Mouse (Mus musculus) kidney, embryonic 14.5 days (tissue): ENCODE results near the gene Dchs1. TPM values are rescaled to one million over a fixed set of nuclear protein-coding genes. Genes with fewer than 3 reads are reported as not detected.
A peak's percentile ranks its signal among the peaks of the same experiment; 100 is the strongest.

Source experiments
- ATAC-seq: fragments of 200-750 bp; cut with Nextera tagmentation; 2 replicates; pipeline ENCODE4 v1.8.0; 2017; ENCODE audit warnings: moderate number of reproducible peaks, mild to moderate bottlenecking, moderate TSS enrichment, moderate library complexity; ENCODE audit not compliant: low FRiP score, low TSS enrichment
- H3K27ac ChIP-seq: fragments of 300-500 bp; sonication (generic); 2 replicates; pipeline ENCODE4 v1.5.1; 2014; ENCODE audit warnings: low read depth, mild to moderate bottlenecking, low read length, moderate library complexity, mixed read lengths
- H3K27me3 ChIP-seq: fragments of 300-500 bp; sonication (generic); 2 replicates; pipeline ENCODE4 v1.6.1; 2014; ENCODE audit warnings: mild to moderate bottlenecking, low read length; ENCODE audit not compliant: control insufficient read depth, insufficient read depth
- H3K36me3 ChIP-seq: fragments of 300-500 bp; sonication (generic); 2 replicates; pipeline ENCODE4 v1.6.1; 2014; ENCODE audit warnings: low read length, mixed read lengths; ENCODE audit not compliant: control insufficient read depth, insufficient read depth
- H3K4me1 ChIP-seq: fragments of 300-500 bp; sonication (generic); 2 replicates; pipeline ENCODE4 v1.6.1; 2014; ENCODE audit warnings: low read length, mixed read lengths; ENCODE audit not compliant: control insufficient read depth, insufficient read depth
- H3K4me2 ChIP-seq: fragments of 300-500 bp; sonication (generic); replicated peaks from 2 replicates; pipeline ENCODE4 v1.6.1; 2014; ENCODE audit warnings: low read depth, mild to moderate bottlenecking, low read length
- H3K4me3 ChIP-seq: fragments of 300-500 bp; sonication (generic); 2 replicates; pipeline ENCODE4 v1.5.1; 2014; ENCODE audit warnings: mild to moderate bottlenecking, low read length
- H3K9ac ChIP-seq: fragments of 300-500 bp; sonication (generic); 2 replicates; pipeline ENCODE4 v1.6.1; 2014; ENCODE audit warnings: low read depth, mild to moderate bottlenecking, low read length, moderate library complexity
- H3K9me3 ChIP-seq: fragments of 300-500 bp; sonication (generic); 2 replicates; pipeline ENCODE4 v1.6.1; 2016; ENCODE audit warnings: low read length; ENCODE audit not compliant: control insufficient read depth
- WGBS: fragments of 180-500 bp; shearing (Covaris S2); extraction: QIAGEN DNeasy Blood & Tissue Kit; methylation state at CpG from one replicate; pipeline ENCODE4 v1.1.7; 2014; 5-methylcytosine and 5-hydroxymethylcytosine counted together
- polyA plus RNA-seq: library from polyadenylated mRNA; unstranded; fragments of >200 nt; fragmentation: Nextera tagmentation; extraction: Ambion mirVana; gene quantifications from 2 replicates; pipeline ENCODE4 v1.2.1, GENCODE M21; 2014

The Dchs1 gene
- polyA plus RNA-seq, 1 experiment from 2014 or later = 19.0 TPM

DNA sequence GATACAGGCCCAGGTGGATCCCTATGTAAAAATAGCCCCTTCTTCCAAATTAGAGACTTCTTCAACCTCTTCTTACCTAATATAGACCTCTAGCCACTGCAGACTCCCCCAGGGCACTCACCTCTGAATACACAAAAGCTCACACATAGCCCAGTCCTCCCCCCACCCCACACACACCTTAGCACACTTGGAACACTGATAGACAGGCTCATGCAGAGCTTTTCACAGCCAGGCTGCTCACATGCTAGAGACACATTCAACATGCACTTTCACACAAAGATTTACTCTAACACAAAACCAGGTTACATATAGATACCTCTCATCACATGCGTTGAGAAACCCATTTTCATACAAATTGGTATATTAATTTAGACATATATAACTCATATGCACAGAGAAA, 10.1 kb downstream of the Dchs1 start:
- H3K4me1 ChIP-seq = peaks cover 45% of the 10 kb centered on the region
- 89% methylated on average over 1 of the region's 1 CpGs for WGBS

DNA sequence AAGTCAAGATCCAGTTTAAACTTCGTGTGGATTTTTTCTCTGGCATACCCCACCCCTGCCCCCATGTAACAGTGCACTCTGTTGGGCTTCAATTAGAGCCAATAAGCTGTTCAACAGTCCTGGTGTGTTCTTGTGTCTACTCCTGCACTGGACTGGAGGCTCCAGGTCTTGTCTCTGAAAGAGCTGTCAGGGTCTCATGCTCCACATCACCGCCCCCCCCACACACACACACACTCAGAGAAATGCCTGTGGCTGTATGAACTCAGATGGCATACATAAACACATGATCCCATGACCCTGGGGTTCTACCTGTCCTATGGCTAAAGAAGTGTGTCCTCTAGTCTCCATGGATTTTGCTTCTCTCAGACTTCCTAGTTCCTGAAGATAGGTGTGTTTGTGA, 11.4 kb downstream of the Dchs1 start:
- H3K9ac ChIP-seq = no peak overlapping the region
- H3K9me3 ChIP-seq = no peaks in the 10 kb centered on the region
- 84% methylated on average over 2 of the region's 2 CpGs for WGBS
- ATAC-seq = no peak
- no peak overlapping the region for H3K27ac ChIP-seq
- no peak overlapping the region for H3K4me2 ChIP-seq
- H3K36me3 ChIP-seq = peaks cover 31% of the 10 kb centered on the region
- H3K27me3 ChIP-seq = no peaks in the 10 kb centered on the region
- no peak overlapping the region for H3K4me3 ChIP-seq
- peaks cover 46% of the 10 kb centered on the region for H3K4me1 ChIP-seq

More for the DNA sequence above, 10.1 kb downstream of the Dchs1 start:
- no peak overlapping the region for H3K9ac ChIP-seq
- no peak for ATAC-seq
- no peaks in the 10 kb centered on the region for H3K27me3 ChIP-seq
- H3K9me3 ChIP-seq = no peaks in the 10 kb centered on the region
- H3K27ac ChIP-seq = peak overlapping the region; percentile 84; the same call in 1 of the 2 replicates
- peak overlapping the region; percentile 33; the same call in 1 of the 2 replicates for H3K4me2 ChIP-seq
- peak overlapping the region; percentile 18; the same call in 1 of the 2 replicates for H3K4me3 ChIP-seq
- peaks cover 31% of the 10 kb centered on the region for H3K36me3 ChIP-seq

DNA sequence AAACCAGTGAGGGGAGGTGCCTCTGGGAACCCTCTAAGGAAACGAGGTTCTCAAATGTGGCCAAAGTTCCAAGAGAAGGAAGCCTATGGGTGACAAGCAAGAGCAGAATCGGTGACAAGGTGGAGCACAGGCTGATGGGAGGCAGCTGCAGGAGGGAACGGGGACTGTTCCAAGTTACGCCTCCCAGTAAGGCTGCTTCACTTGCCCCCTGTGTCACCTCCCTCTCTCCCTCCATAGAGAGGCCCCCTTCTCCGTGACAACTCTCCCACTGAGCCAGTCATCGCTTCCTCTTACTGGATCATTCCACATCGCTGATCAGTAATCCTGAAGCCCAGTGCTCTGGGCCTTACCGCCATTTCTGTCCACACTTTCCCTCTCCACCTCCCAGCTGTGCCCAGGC, 12.8 kb downstream of the Dchs1 start:
- Histone ChIP-seq H3K27me3 (no peaks in the 10 kb centered on the region), H3K4me1 (peaks cover 49% of the 10 kb centered on the region), H3K9me3 (no peaks in the 10 kb centered on the region), H3K9ac (peak overlapping the region; percentile 40), H3K36me3 (peaks cover 35% of the 10 kb centered on the region), H3K4me2 (no peak overlapping the region; the same call in 1 of the 2 replicates), H3K27ac (peak overlapping the region; percentile 55; the same call in 1 of the 2 replicates), H3K4me3 (no peak overlapping the region)
- 12% methylated on average over 8 of the region's 8 CpGs for WGBS
- ATAC-seq = peak; percentile 71

DNA sequence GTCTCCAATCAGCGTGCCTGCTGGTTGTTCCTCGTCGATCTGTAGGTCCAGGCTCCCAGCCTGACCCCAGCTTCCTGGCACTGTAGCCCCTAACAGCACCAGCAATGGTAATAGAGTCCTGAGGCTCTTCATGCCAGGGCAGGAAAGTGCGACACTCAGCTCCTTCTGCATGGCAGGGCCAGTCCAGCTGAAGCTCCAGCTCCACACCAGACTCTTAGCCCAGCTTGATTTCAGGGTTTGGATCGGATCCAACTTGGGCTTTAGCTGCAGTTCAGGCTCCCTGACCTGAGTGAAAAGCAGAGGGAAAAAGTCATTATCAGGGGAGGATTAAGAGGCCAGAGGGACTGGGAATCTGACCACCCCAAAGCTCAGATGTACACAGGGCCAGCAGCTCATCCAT, 14.4 kb downstream of the Dchs1 start:
- Histone ChIP-seq H3K4me1 (peaks cover 43% of the 10 kb centered on the region), H3K9me3 (no peaks in the 10 kb centered on the region), H3K27ac (no peak overlapping the region), H3K27me3 (no peaks in the 10 kb centered on the region), H3K9ac (no peak overlapping the region), H3K4me2 (no peak overlapping the region), H3K36me3 (peaks cover 34% of the 10 kb centered on the region), H3K4me3 (no peak overlapping the region)
- WGBS = 91% methylated on average over 5 of the region's 5 CpGs
- no peak for ATAC-seq

DNA sequence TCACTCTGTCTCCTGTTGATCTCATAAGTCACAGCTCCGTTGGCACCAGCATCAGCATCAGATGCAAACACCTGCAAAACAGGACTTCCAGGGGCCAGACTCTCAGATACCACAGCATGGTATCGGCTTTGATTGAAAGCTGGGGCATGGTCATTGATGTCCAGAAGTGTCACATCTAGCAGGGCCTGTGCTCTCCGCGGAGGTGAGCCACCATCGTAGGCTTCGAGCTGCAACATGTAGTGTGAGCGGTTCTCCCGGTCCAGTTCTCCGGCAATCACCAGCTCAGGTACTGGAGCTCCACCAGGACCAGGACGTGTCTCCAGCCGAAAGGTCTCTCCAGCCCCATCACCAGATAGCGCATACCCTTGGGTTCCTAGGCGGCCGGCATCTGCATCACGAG, 15.1 kb downstream of the Dchs1 start:
- no peak overlapping the region for H3K4me3 ChIP-seq
- H3K27me3 ChIP-seq = no peaks in the 10 kb centered on the region
- H3K27ac ChIP-seq = no peak overlapping the region
- no peak overlapping the region for H3K9ac ChIP-seq
- no peak overlapping the region for H3K4me2 ChIP-seq
- WGBS = 91% methylated on average over 15 of the region's 15 CpGs
- H3K36me3 ChIP-seq = peaks cover 34% of the 10 kb centered on the region
- ATAC-seq = no peak
- peaks cover 43% of the 10 kb centered on the region for H3K4me1 ChIP-seq
- H3K9me3 ChIP-seq = no peaks in the 10 kb centered on the region

DNA sequence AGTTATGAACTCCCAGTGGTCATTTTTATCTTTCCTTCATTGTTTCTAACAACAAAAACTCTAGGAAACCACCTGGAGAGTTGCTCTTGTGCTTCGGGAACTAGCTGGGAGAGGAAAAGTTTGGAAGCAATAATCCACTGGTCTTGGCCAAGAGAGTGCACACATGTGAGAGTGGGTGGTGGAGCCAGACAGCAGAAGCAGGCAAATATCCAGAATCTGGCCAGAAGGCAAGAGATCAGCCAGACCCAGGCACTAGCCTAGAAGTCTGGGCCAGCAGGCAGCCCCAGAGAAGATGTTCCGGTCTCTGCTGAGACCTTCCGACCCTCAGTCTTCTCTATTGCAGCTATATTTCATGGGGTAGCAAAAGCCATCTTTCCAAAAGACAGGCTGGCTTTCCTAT, 17.5 kb downstream of the Dchs1 start:
- H3K27me3 ChIP-seq = no peaks in the 10 kb centered on the region
- ATAC-seq = no peak
- no peak overlapping the region for H3K4me3 ChIP-seq
- no peaks in the 10 kb centered on the region for H3K9me3 ChIP-seq
- H3K36me3 ChIP-seq = peaks cover 51% of the 10 kb centered on the region
- no peak overlapping the region for H3K27ac ChIP-seq
- 63% methylated on average over 3 of the region's 3 CpGs for WGBS
- no peak overlapping the region for H3K4me2 ChIP-seq
- H3K9ac ChIP-seq = no peak overlapping the region
- peaks cover 32% of the 10 kb centered on the region for H3K4me1 ChIP-seq

DNA sequence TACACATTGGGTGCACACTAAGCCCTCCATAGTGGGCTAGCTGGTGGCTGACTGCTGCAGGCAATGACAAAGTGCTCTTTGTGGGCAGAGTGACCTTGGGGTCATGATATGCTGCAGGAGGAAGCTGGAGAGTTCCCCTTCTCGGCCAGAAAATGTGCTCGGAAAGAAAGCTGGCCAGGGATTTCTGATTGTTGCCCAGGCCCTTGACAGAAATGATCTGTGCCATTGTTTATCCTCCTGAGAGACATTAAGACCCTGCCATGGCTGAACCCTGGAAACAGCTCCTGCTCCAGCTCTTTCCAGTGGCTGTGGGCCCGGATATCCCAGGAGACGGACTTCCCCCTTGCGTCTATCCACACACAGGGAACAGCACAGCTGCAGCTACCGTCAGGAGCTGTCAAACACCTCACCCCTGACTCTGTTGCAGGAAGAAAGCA, 19.7 kb downstream of the Dchs1 start:
- Histone ChIP-seq H3K27ac (no peak overlapping the region), H3K9ac (no peak overlapping the region), H3K9me3 (no peaks in the 10 kb centered on the region), H3K27me3 (no peaks in the 10 kb centered on the region), H3K36me3 (peaks cover 70% of the 10 kb centered on the region), H3K4me1 (peaks cover 20% of the 10 kb centered on the region), H3K4me2 (no peak overlapping the region; the same call in 1 of the 2 replicates), H3K4me3 (no peak overlapping the region)
- ATAC-seq = peak; percentile 47; the same call in 1 of the 2 replicates
- WGBS = 16% methylated on average over 6 of the region's 6 CpGs

DNA sequence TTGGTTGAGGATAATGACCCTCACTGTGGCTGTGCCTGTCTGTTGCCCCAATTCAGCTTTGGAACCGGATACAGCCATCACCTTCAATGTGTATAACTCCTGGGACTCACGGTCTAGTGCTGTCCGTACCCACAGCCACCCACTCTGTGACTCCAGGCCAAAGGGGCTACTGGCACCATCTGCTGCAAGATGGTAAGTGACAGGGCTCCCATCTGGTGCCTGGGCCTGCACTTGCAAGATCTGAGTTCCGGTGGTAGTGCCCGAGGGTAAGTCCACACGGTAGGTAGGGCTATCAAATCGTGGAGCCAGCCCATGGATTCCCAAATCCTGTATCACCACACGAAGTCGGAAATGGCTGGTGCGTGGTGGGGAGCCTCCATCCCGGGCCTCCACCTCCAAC, 23.1 kb downstream of the Dchs1 start:
- Histone ChIP-seq H3K4me3 (no peak overlapping the region), H3K27me3 (no peaks in the 10 kb centered on the region), H3K4me1 (peaks cover 17% of the 10 kb centered on the region), H3K4me2 (no peak overlapping the region), H3K9me3 (no peaks in the 10 kb centered on the region), H3K36me3 (peaks cover 63% of the 10 kb centered on the region), H3K9ac (no peak overlapping the region), H3K27ac (no peak overlapping the region)
- WGBS = 97% methylated on average over 11 of the region's 11 CpGs
- no peak for ATAC-seq

DNA sequence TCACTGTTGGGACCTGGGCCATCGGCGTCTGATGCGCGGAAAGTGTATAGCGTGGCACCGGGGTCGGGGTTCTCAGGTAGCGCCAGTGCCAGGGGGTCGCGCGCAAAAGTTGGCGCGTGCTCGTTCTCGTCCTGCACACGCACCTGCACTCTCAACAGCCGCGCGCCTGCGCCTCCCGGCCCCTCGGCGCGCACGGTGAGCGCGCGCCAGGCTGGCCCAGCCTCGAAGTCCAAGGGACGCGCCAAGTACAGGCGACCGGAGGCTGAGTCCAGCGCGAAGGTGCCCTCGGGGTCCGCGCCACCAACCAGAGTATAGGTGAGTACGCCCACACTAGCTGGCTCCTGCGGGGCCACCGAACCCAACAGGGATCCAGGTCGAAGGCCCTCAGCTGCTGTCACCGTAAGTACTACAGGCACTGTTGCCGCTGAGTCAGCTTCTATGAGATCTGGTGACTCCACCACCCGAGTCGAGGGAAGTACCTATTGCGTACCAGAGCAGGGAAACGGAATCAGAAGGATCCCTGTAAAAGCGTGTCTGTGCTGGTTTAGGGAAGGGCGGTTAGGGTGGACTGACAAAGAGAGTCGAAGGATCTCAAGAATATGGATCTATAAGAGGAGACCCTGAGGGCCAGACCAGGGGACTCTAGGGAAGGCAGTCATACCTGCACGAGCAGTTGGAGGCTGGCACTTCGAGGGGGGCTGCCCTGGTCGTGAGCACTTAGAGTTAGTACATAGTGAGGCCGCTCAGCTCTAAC, 24.8 kb downstream of the Dchs1 start:
- Histone ChIP-seq H3K36me3 (peaks cover 78% of the 10 kb centered on the region), H3K4me1 (peaks cover 5% of the 10 kb centered on the region), H3K4me3 (no peak overlapping the region), H3K9ac (no peak overlapping the region), H3K27me3 (no peaks in the 10 kb centered on the region), H3K4me2 (peak overlapping the region; percentile 13; the same call in 1 of the 2 replicates), H3K9me3 (no peaks in the 10 kb centered on the region), H3K27ac (no peak overlapping the region)
- WGBS = 45% methylated on average over 55 of the region's 55 CpGs
- ATAC-seq = no peak
